Mouse (Mus musculus) midbrain, embryonic 14.5 days (tissue): ENCODE data around the gene Prkab2. TPM values are rescaled to one million over a fixed set of nuclear protein-coding genes. Genes with fewer than 3 reads are reported as not detected.

Source experiments
- ATAC-seq: fragments of 200-750 bp; cut with Nextera tagmentation; 2 replicates; pipeline ENCODE4 v1.8.0; 2017; ENCODE audit warnings: moderate number of reproducible peaks, moderate library complexity; ENCODE audit not compliant: low FRiP score, low TSS enrichment
- DNase-seq: peaks from one replicate; pipeline ENCODE4 v3.0.0-alpha.2; 2015
- H3K27ac ChIP-seq: fragments of 300-500 bp; sonication (generic); replicated peaks from 2 replicates; pipeline ENCODE4 v1.5.1; 2014; ENCODE audit warnings: mild to moderate bottlenecking, low read depth, low read length, moderate library complexity
- H3K27me3 ChIP-seq: fragments of 300-500 bp; sonication (generic); 2 replicates; pipeline ENCODE4 v1.6.1; 2014; ENCODE audit warnings: low read length, control low read depth, mixed read lengths; ENCODE audit not compliant: control insufficient read depth, insufficient read depth
- H3K36me3 ChIP-seq: fragments of 300-500 bp; sonication (generic); 2 replicates; pipeline ENCODE4 v1.6.1; 2014; ENCODE audit warnings: low read length, control low read depth; ENCODE audit not compliant: control insufficient read depth, insufficient read depth
- H3K4me1 ChIP-seq: fragments of 300-500 bp; sonication (generic); 2 replicates; pipeline ENCODE4 v1.6.1; 2014; ENCODE audit warnings: mild to moderate bottlenecking, antibody characterized with exemption, low read length, control low read depth; ENCODE audit not compliant: control insufficient read depth, insufficient read depth
- H3K4me2 ChIP-seq: fragments of 300-500 bp; sonication (generic); 2 replicates; pipeline ENCODE4 v1.6.1; 2014; ENCODE audit warnings: mild to moderate bottlenecking, low read length, moderate library complexity
- H3K4me3 ChIP-seq: fragments of 300-500 bp; sonication (generic); replicated peaks from 2 replicates; pipeline ENCODE4 v1.5.1; 2014; ENCODE audit warnings: low read depth, low read length
- H3K9ac ChIP-seq: fragments of 300-500 bp; sonication (generic); replicated peaks from 2 replicates; pipeline ENCODE4 v1.6.1; 2014; ENCODE audit warnings: mild to moderate bottlenecking, low read length, moderate library complexity
- H3K9me3 ChIP-seq: fragments of 300-500 bp; sonication (generic); 2 replicates; pipeline ENCODE4 v1.6.1; 2016; ENCODE audit warnings: low read length, control low read depth, mixed read lengths; ENCODE audit not compliant: control insufficient read depth
- WGBS: fragments of 180-500 bp; shearing (Covaris S2); extraction: QIAGEN DNeasy Blood & Tissue Kit; methylation state at CpG from one replicate; pipeline ENCODE4 v1.1.7; 2014; 5-methylcytosine and 5-hydroxymethylcytosine counted together
- polyA plus RNA-seq: library from polyadenylated mRNA; unstranded; fragments of >200 nt; fragmentation: Nextera tagmentation; extraction: Ambion mirVana; gene quantifications from 2 replicates; pipeline ENCODE4 v1.2.1, GENCODE M21; 2014

The Prkab2 gene
- polyA plus RNA-seq, 1 experiment from 2014 or later: 8.9 TPM

DNA sequence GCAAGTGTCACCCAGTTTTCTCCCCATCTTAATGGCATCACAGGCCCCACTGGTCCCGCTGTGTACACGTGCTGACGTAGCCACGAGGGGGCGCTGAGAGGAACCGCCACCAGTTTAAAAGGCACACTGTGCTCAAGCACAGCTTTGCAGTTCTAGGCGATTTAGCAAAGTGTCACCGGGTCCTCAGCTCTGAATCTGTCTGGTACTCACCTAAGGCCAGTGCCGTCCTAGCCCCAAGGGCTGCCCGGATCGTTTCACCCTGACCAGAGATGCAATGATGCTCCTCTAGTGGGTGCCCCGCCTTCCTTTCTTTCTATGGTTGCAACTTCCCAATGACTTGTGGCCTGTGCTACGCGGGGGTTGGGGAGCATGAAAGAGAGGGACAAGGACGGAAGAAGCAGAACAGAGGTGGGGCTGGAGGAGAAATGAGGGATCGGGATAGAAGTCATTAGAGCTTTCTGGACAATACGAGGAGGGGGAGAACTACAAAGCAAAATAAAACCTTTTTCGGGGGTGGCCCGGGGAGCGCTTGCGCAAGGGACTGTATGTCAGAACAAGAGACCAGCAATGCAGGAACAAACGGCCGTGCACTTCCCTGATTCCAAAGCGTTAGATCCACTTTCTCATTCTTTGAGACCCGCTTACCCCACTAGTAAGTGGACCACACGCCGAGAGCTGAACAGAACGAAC lies 22.8 kb downstream of the Prkab2 start:
- Histone ChIP-seq H3K27me3 (peaks cover 13% of the 10 kb centered on the region), H3K4me3 (peak overlapping the region; percentile 34), H3K27ac (no peak overlapping the region), H3K9ac (peak overlapping the region; percentile 47; the same call in 1 of the 2 replicates), H3K4me2 (peak overlapping the region; percentile 67), H3K4me1 (0 out of 2 replicates have a peak, but pooled peaks cover 11% of the 10 kb centered on the region), H3K36me3 (no peaks in the 10 kb centered on the region), H3K9me3 (no peaks in the 10 kb centered on the region)
- DNase-seq (peak; percentile 77), ATAC-seq (peak; percentile 73)
- 2% methylated on average over 28 of the region's 28 CpGs for WGBS

GRCm38 (mm10) chr3:97681321-97682158 lies 23.5 kb downstream of the Prkab2 start:
- peak overlapping the region; percentile 47; the same call in 1 of the 2 replicates for H3K9ac ChIP-seq
- ATAC-seq (no peak), DNase-seq (peak; percentile 90)
- H3K27ac ChIP-seq: no peak overlapping the region
- H3K4me1 ChIP-seq: 0 out of 2 replicates have a peak, but pooled peaks cover 11% of the 10 kb centered on the region
- H3K27me3 ChIP-seq: peaks cover 13% of the 10 kb centered on the region
- H3K36me3 ChIP-seq: no peaks in the 10 kb centered on the region
- WGBS: 1% methylated on average over 33 of the region's 33 CpGs
- H3K4me3 ChIP-seq: peak overlapping the region; percentile 34
- no peaks in the 10 kb centered on the region for H3K9me3 ChIP-seq
- peak overlapping the region; percentile 67 for H3K4me2 ChIP-seq

GRCm38 (mm10) chr3:97682159-97682502 lies 24.1 kb downstream of the Prkab2 start:
- Histone ChIP-seq H3K27ac (no peak overlapping the region), H3K4me2 (peak overlapping the region; percentile 67), H3K27me3 (peaks cover 13% of the 10 kb centered on the region), H3K4me3 (peak overlapping the region; percentile 34; the same call in 1 of the 2 replicates), H3K4me1 (0 out of 2 replicates have a peak, but pooled peaks cover 11% of the 10 kb centered on the region), H3K36me3 (no peaks in the 10 kb centered on the region), H3K9ac (no peak overlapping the region), H3K9me3 (no peaks in the 10 kb centered on the region)
- ATAC-seq (no peak), DNase-seq (peak; percentile 8)
- 2% methylated on average over 11 of the region's 11 CpGs for WGBS

GRCm38 (mm10) chr3:97682576-97682975 lies 24.6 kb downstream of the Prkab2 start:
- H3K4me2 ChIP-seq: no peak overlapping the region; the same call in 1 of the 2 replicates
- DNase-seq (no peak), ATAC-seq (no peak)
- H3K36me3 ChIP-seq: no peaks in the 10 kb centered on the region
- no peaks in the 10 kb centered on the region for H3K9me3 ChIP-seq
- H3K27ac ChIP-seq: no peak overlapping the region
- H3K4me1 ChIP-seq: 0 out of 2 replicates have a peak, but pooled peaks cover 11% of the 10 kb centered on the region
- 22% methylated on average over 5 of the region's 5 CpGs for WGBS
- H3K27me3 ChIP-seq: peaks cover 13% of the 10 kb centered on the region
- H3K9ac ChIP-seq: no peak overlapping the region
- no peak overlapping the region for H3K4me3 ChIP-seq

- peak overlapping the region; percentile 11; the same call in 1 of the 2 replicates for H3K4me2 ChIP-seq
- ATAC-seq: no peak
- no peaks in the 10 kb centered on the region for H3K36me3 ChIP-seq
- H3K9me3 ChIP-seq: no peaks in the 10 kb centered on the region
- H3K9ac ChIP-seq: no peak overlapping the region
- WGBS: 7% methylated on average over 16 of the region's 16 CpGs
- DNase-seq: peak; percentile 24
- H3K27ac ChIP-seq: no peak overlapping the region
- H3K27me3 ChIP-seq: peaks cover 13% of the 10 kb centered on the region
- 0 out of 2 replicates have a peak, but pooled peaks cover 11% of the 10 kb centered on the region for H3K4me1 ChIP-seq
- H3K4me3 ChIP-seq: no peak overlapping the region
Observed at GRCm38 (mm10) chr3:97683560-97684195, 25.7 kb downstream of the Prkab2 start.

DNA sequence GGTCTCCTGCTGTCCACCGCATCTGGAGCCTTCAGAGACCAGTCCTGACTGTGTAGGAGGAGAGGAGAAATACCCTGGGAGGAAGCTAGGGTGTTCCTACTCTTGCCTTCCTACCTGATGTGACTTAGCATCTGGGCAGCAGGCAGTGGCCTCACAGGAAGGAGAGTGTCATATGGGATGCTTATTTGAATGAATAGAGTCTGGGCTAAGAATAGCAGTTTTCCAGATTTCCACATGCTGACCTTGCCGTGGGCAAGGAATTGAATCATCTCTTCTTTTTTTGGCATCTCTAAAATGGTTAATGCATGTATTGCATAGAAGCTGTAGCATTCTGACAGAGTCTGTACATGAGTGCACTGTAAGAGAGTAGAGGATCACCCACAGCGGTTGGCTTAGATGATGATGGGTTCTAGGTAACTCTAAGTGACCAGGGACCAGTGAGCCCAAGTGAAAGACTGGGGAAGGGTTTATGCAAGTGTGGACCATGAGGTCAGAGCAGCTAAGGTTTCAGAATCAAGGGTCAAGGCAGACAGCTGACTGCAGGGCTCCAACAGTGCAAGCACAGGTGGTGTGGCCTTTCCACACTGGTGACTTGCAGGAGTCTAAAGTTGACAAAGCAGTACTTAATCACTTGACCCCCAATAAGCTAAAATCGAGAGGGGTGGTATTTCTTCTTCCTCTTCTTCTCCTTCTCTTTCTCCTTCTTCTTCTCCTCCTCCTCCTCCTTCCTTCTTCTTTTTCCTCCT lies 28.6 kb downstream of the Prkab2 start:
- no peak overlapping the region for H3K4me2 ChIP-seq
- H3K4me3 ChIP-seq: no peak overlapping the region
- no peak overlapping the region for H3K9ac ChIP-seq
- ATAC-seq (no peak), DNase-seq (no peak)
- 0 out of 2 replicates have a peak, but pooled peaks cover 16% of the 10 kb centered on the region for H3K36me3 ChIP-seq
- no peaks in the 10 kb centered on the region for H3K9me3 ChIP-seq
- H3K27me3 ChIP-seq: peaks cover 13% of the 10 kb centered on the region
- 84% methylated on average over 4 of the region's 4 CpGs for WGBS
- no peak overlapping the region for H3K27ac ChIP-seq
- H3K4me1 ChIP-seq: 0 out of 2 replicates have a peak, but pooled peaks cover 2% of the 10 kb centered on the region

- H3K27me3 ChIP-seq: no peaks in the 10 kb centered on the region
- 83% methylated on average over 2 of the region's 2 CpGs for WGBS
- no peaks in the 10 kb centered on the region for H3K4me1 ChIP-seq
- no peak overlapping the region for H3K27ac ChIP-seq
- no peak overlapping the region for H3K4me3 ChIP-seq
- no peak overlapping the region for H3K4me2 ChIP-seq
- ATAC-seq (no peak), DNase-seq (no peak)
- no peaks in the 10 kb centered on the region for H3K9me3 ChIP-seq
- H3K9ac ChIP-seq: no peak overlapping the region
- H3K36me3 ChIP-seq: 0 out of 2 replicates have a peak, but pooled peaks cover 22% of the 10 kb centered on the region
Observed at GRCm38 (mm10) chr3:97689289-97689688, 31.3 kb downstream of the Prkab2 start.

DNA sequence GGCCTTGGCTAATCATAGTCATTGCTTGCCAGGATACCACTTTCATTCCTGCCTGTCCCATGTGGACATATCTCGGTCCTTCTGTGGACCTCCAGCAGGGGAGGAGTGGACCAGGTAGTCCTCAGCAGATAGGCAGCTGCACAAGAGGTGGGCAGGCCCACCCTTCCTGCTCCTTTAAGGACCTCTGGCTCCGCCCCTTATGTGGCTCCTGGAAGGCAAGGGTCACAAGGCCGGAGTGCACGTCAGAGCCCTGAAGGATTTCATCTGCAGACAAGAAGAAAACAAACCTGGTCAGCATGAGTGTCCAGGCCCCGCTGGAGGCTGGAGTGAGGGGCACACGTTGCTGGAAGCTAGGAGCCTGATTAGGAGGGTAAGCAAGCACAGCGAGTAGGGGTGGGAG lies 32.6 kb downstream of the Prkab2 start:
- H3K9ac ChIP-seq: no peak overlapping the region
- no peak overlapping the region for H3K4me2 ChIP-seq
- H3K27me3 ChIP-seq: no peaks in the 10 kb centered on the region
- no peak overlapping the region for H3K4me3 ChIP-seq
- H3K9me3 ChIP-seq: no peaks in the 10 kb centered on the region
- no peak for DNase-seq
- WGBS: 70% methylated on average over 7 of the region's 7 CpGs
- H3K36me3 ChIP-seq: 0 out of 2 replicates have a peak, but pooled peaks cover 25% of the 10 kb centered on the region
- H3K27ac ChIP-seq: no peak overlapping the region
- H3K4me1 ChIP-seq: no peaks in the 10 kb centered on the region
- ATAC-seq: 0 out of 2 replicates have a peak, but pooled peaks have one; percentile 24
